Comparison of ENCODE assay signal across 23 mouse cellular contexts in genomic region chr13:110218497-110218896, GRCm38 (mm10).
DNase-seq lines count a peak whose midpoint lies in the region; ATAC-seq lines count a peak whose summit lies in the region.
"Had no signal": no experiment of that assay in that cellular context is flagged by ENCODE, and none has a peak within 500 bp of the region (broad histone marks: within the 10 kb centered on the region; RNA-seq: fewer than 3 reads in every experiment).

No protein-coding gene starts in this region.

- no peaks in the 10 kb centered on the region for H3K9me3 ChIP-seq in hindbrain, embryonic 13.5 days
- H3K9me3 ChIP-seq in hindbrain, embryonic 16.5 days (ENCODE audit: control insufficient read depth, low read length), result no peaks in the 10 kb centered on the region
- no peaks in the 10 kb centered on the region for H3K9me3 ChIP-seq in midbrain, embryonic 15.5 days
- H3K9me3 ChIP-seq: embryonic facial prominence, embryonic 13.5 days; intestine, embryonic 15.5 days; megakaryocyte, embryonic 14.5 days had no signal

- no peak for ATAC-seq in hindbrain, embryonic 13.5 days (ENCODE audit: low FRiP score)
- ATAC-seq in hindbrain, embryonic 16.5 days, result no peak
- no peak for ATAC-seq in midbrain, embryonic 15.5 days (replicated peaks)
- ATAC-seq in megakaryocyte-erythroid progenitor cell, adult 5-6 weeks (replicated peaks; ENCODE audit: low FRiP score, low TSS enrichment, poor library complexity, severe bottlenecking), result no peak
- ATAC-seq: intestine, embryonic 15.5 days; lung, postnatal 0 days; Patski had no signal

- H3K4me3 ChIP-seq in hindbrain, embryonic 13.5 days, result no peak overlapping the region
- H3K4me3 ChIP-seq in hindbrain, embryonic 16.5 days (ENCODE audit: low read length), result no peak overlapping the region
- no peak overlapping the region for H3K4me3 ChIP-seq in midbrain, embryonic 15.5 days
- H3K4me3 ChIP-seq: embryonic facial prominence, embryonic 13.5 days; intestine, embryonic 15.5 days; megakaryocyte, embryonic 14.5 days had no signal

- 54% methylated on average over 4 of the region's 4 CpGs for WGBS in hindbrain, embryonic 13.5 days
- 49% methylated on average over 4 of the region's 4 CpGs for WGBS in hindbrain, embryonic 16.5 days
- WGBS in midbrain, embryonic 15.5 days, result 62% methylated on average over 4 of the region's 4 CpGs

- DNase-seq in right cerebral cortex, adult 2 months (ENCODE audit: low spot score in 2 of 2), result peak; percentile 35 to 41
- DNase-seq in right cerebral cortex, postnatal 4 days, result no peak
- peak; percentile 63 for DNase-seq in telencephalon, adult 2 months (ENCODE audit: low read depth, low spot score)
- no peak for DNase-seq in lung, postnatal 36 days
- DNase-seq: adrenal gland, postnatal 10 days; B cell, adult 2 months; cerebellum, adult 11 months; cerebellum, postnatal 10 days; heart, adult 18-20 months; heart, postnatal 4 days; kidney, adult 9 months; kidney, postnatal 25 days; left cerebral cortex, postnatal 4 days; liver had no signal

- H3K4me1 ChIP-seq in hindbrain, embryonic 13.5 days (replicated peaks), result peaks cover 19% of the 10 kb centered on the region
- H3K4me1 ChIP-seq in hindbrain, embryonic 16.5 days (ENCODE audit: control insufficient read depth, insufficient read depth, low read depth, low read length), result no peaks in the 10 kb centered on the region
- peaks cover 6% of the 10 kb centered on the region; the same call in 1 of the 2 replicates for H3K4me1 ChIP-seq in midbrain, embryonic 15.5 days
- H3K4me1 ChIP-seq: embryonic facial prominence, embryonic 13.5 days; intestine, embryonic 15.5 days; megakaryocyte, embryonic 14.5 days had no signal

- H3K27ac ChIP-seq in hindbrain, embryonic 13.5 days, result peak overlapping the region; percentile 70
- H3K27ac ChIP-seq in hindbrain, embryonic 16.5 days (ENCODE audit: low read depth, low read length), result no peak overlapping the region
- peak overlapping the region; percentile 16; the same call in 1 of the 2 replicates for H3K27ac ChIP-seq in midbrain, embryonic 15.5 days
- H3K27ac ChIP-seq: embryonic facial prominence, embryonic 13.5 days; intestine, embryonic 15.5 days had no signal

- H3K36me3 ChIP-seq in hindbrain, embryonic 13.5 days, result no peaks in the 10 kb centered on the region
- H3K36me3 ChIP-seq in hindbrain, embryonic 16.5 days (ENCODE audit: control insufficient read depth, insufficient read depth, low read length), result no peaks in the 10 kb centered on the region
- no peaks in the 10 kb centered on the region for H3K36me3 ChIP-seq in midbrain, embryonic 15.5 days (replicated peaks)
- H3K36me3 ChIP-seq: embryonic facial prominence, embryonic 13.5 days; intestine, embryonic 15.5 days had no signal

- H3K9ac ChIP-seq in hindbrain, embryonic 13.5 days, result no peak overlapping the region
- H3K9ac ChIP-seq in hindbrain, embryonic 16.5 days (ENCODE audit: low read depth, low read length), result no peak overlapping the region
- H3K9ac ChIP-seq in midbrain, embryonic 15.5 days, result no peak overlapping the region
- H3K9ac ChIP-seq: embryonic facial prominence, embryonic 13.5 days; intestine, embryonic 15.5 days had no signal

- no peak overlapping the region for H3K4me2 ChIP-seq in hindbrain, embryonic 13.5 days
- H3K4me2 ChIP-seq in hindbrain, embryonic 16.5 days (ENCODE audit: low read length), result no peak overlapping the region
- H3K4me2 ChIP-seq in midbrain, embryonic 15.5 days, result no peak overlapping the region
- H3K4me2 ChIP-seq: embryonic facial prominence, embryonic 13.5 days; intestine, embryonic 15.5 days had no signal

- no peaks in the 10 kb centered on the region for H3K27me3 ChIP-seq in hindbrain, embryonic 13.5 days
- H3K27me3 ChIP-seq in hindbrain, embryonic 16.5 days (replicated peaks; ENCODE audit: control insufficient read depth, insufficient read depth, low read length), result no peaks in the 10 kb centered on the region
- H3K27me3 ChIP-seq in midbrain, embryonic 15.5 days (replicated peaks), result no peaks in the 10 kb centered on the region
- H3K27me3 ChIP-seq: embryonic facial prominence, embryonic 13.5 days; intestine, embryonic 15.5 days; megakaryocyte, embryonic 14.5 days had no signal

Comparison
In these comparisons a context has a peak if more than half of its experiments do, and no peak if none do; other contexts are left out.
1. DNase-seq: peak in right cerebral cortex, adult 2 months (2 of 2) and telencephalon, adult 2 months (single experiment); none in right cerebral cortex, postnatal 4 days (single experiment) and lung, postnatal 36 days (single experiment).